Mouse (Mus musculus) lung, adult 2 months (tissue): Measurements from ENCODE around the gene Uqcc2.

Experiments
- CTCF ChIP-seq: fragments of 200-500 bp; IDR thresholded peaks from 2 replicates; pipeline ENCODE4 v1.5.1; 2011; ENCODE audit warnings: mild to moderate bottlenecking, low read length, control low read depth; ENCODE audit not compliant: insufficient read depth
- POLR2A ChIP-seq: fragments of 200-500 bp; IDR thresholded peaks from 2 replicates; pipeline ENCODE4 v1.6.1; 2011; ENCODE audit warnings: low read depth, mild to moderate bottlenecking, control low read depth, low read length, borderline replicate concordance; ENCODE audit errors: extremely low read depth

DNA sequence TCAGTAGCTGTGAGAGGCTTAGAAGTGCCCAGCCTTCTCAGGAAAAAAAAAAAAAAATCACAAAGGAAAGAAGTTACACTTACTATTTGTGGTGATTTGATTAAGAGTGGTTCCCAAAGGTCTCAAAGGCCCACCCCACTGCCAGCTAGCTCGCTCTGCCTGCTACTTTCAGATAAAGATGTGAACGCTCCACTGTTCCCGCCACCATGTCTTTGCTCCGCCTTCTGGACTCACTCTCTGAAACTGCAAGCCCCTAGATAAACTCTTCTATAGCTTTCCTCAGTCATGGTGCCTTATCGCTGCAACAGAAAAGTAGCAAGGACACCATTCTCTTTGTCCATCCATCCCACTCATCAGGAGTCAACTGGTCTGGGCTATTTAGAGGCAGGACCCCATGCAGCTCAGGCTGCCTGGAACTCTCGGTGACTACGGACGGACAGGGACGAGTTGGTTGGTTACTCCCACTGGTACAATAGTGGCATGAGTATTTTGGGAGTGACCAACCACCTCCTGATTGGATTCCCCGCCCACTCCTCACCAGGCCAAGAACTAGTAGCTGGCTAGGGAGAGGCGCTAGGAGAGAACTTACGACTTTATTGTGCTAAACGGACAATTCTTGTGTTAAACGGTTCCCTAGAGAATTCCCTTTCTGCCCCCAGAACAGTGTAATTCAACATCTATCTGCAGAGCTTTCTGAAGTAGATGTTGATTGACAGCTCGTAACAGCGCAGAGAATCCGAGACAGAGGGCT is 44.9 kb upstream of the Uqcc2 start:
- TF ChIP-seq POLR2A (no peak), CTCF (no peak)
